Mouse (Mus musculus): ENCODE measurements around the gene Preb. TPM values are rescaled to one million over a fixed set of nuclear protein-coding genes. Genes with fewer than 3 reads are reported as not detected.

Gene Preb
- total RNA-seq, 4 experiments from 2014 or later = 118 to 148 (median 139) TPM

- DNase-seq (ENCODE audit: low spot score in 2 of 2) = no peak
Observed at GRCm38 (mm10) chr5:30955751-30956150, 4.4 kb downstream of the Preb start.

GRCm38 (mm10) chr5:30954556-30954955 is 5.6 kb downstream of the Preb start:
- DNase-seq (ENCODE audit: low spot score in 2 of 2) = no peak

- no peak for DNase-seq (ENCODE audit: low spot score in 2 of 2)
Observed at GRCm38 (mm10) chr5:30954065-30954464, 6.1 kb downstream of the Preb start.

- no peak for DNase-seq (ENCODE audit: low spot score in 2 of 2)
Observed at GRCm38 (mm10) chr5:30952551-30952950, 7.6 kb downstream of the Preb start.

GRCm38 (mm10) chr5:30951706-30952105 is 8.5 kb downstream of the Preb start:
- DNase-seq (ENCODE audit: low spot score in 2 of 2) = no peak

GRCm38 (mm10) chr5:30950922-30951321 is 9.2 kb downstream of the Preb start:
- no peak for DNase-seq (ENCODE audit: low spot score in 2 of 2)

GRCm38 (mm10) chr5:30950451-30950850 is 9.7 kb downstream of the Preb start:
- no peak for DNase-seq (ENCODE audit: low spot score in 2 of 2)

- DNase-seq (ENCODE audit: low spot score in 2 of 2) = peak; percentile 90
Observed at GRCm38 (mm10) chr5:30949654-30950326, 10.4 kb downstream of the Preb start.

GRCm38 (mm10) chr5:30948620-30949019 is 11.5 kb downstream of the Preb start:
- DNase-seq (ENCODE audit: low spot score in 2 of 2) = no peak

- DNase-seq (ENCODE audit: low spot score in 2 of 2) = peak; percentile 64
Observed at GRCm38 (mm10) chr5:30944956-30945781, 15.0 kb downstream of the Preb start, which contains the start of gene Cgref1. Gene Cgref1, minus strand, starts transcription at chr5:30945591.

GRCm38 (mm10) chr5:30944344-30944743 is 15.8 kb downstream of the Preb start:
- no peak for DNase-seq (ENCODE audit: low spot score in 2 of 2)

- no peak for DNase-seq (ENCODE audit: low spot score in 2 of 2)
Observed at GRCm38 (mm10) chr5:30943004-30943403, 17.2 kb downstream of the Preb start.

GRCm38 (mm10) chr5:30934725-30935461 is 25.3 kb downstream of the Preb start:
- no peak for DNase-seq (ENCODE audit: low spot score in 2 of 2)

GRCm38 (mm10) chr5:30933705-30934104 is 26.5 kb downstream of the Preb start:
- DNase-seq (ENCODE audit: low spot score in 2 of 2) = no peak

- DNase-seq (ENCODE audit: low spot score in 2 of 2) = no peak
Observed at GRCm38 (mm10) chr5:30931378-30931777, 28.8 kb downstream of the Preb start.

- DNase-seq (ENCODE audit: low spot score in 2 of 2) = no peak
Observed at GRCm38 (mm10) chr5:30930846-30931245, 29.3 kb downstream of the Preb start.

GRCm38 (mm10) chr5:30930121-30930520 is 30.0 kb downstream of the Preb start:
- DNase-seq (ENCODE audit: low spot score in 2 of 2) = peak in 1 of 2 experiments; percentile 82

GRCm38 (mm10) chr5:30927945-30928529 is 32.1 kb downstream of the Preb start:
- peak in 1 of 2 experiments; percentile 56 for DNase-seq (ENCODE audit: low spot score in 2 of 2)

- DNase-seq (ENCODE audit: low spot score in 2 of 2) = no peak
Observed at GRCm38 (mm10) chr5:30926073-30926472, 34.1 kb downstream of the Preb start.

- DNase-seq (ENCODE audit: low spot score in 2 of 2) = no peak
Observed at GRCm38 (mm10) chr5:30925217-30925616, 34.9 kb downstream of the Preb start.

GRCm38 (mm10) chr5:30924614-30925013 is 35.5 kb downstream of the Preb start:
- DNase-seq (ENCODE audit: low spot score in 2 of 2) = no peak

Measured in layer of hippocampus, adult 8-10 months (tissue).